Mouse (Mus musculus): ENCODE measurements around the gene Zfp287. TPM values are rescaled to one million over a fixed set of nuclear protein-coding genes. Genes with fewer than 3 reads are reported as not detected.

Gene Zfp287
- polyA plus RNA-seq, 1 experiment from 2014 or later: 22.5 TPM

- Histone ChIP-seq H3K9ac (ENCODE audit: low read depth, low read length) (no peak overlapping the region), H3K4me3 (ENCODE audit: low read depth, low read length) (no peak overlapping the region), H3K36me3 (ENCODE audit: control insufficient read depth, insufficient read depth, low read length) (no peaks in the 10 kb centered on the region), H3K9me3 (replicated peaks; ENCODE audit: control insufficient read depth, low read length, poor library complexity, severe bottlenecking) (no peaks in the 10 kb centered on the region), H3K27me3 (ENCODE audit: control insufficient read depth, insufficient read depth, low read depth, low read length) (no peaks in the 10 kb centered on the region), H3K27ac (ENCODE audit: low read length) (no peak overlapping the region), H3K4me1 (ENCODE audit: control insufficient read depth, insufficient read depth, low read length) (peaks cover 4% of the 10 kb centered on the region; the same call in 1 of the 2 replicates), H3K4me2 (ENCODE audit: low read length) (no peak overlapping the region)
- WGBS: 87% methylated on average over 4 of the region's 4 CpGs
- no peak for ATAC-seq
Observed at GRCm38 (mm10) chr11:62679954-62680353, 51.8 kb downstream of the Zfp287 start.

GRCm38 (mm10) chr11:62678778-62679354 lies 52.8 kb downstream of the Zfp287 start:
- H3K27ac ChIP-seq (ENCODE audit: low read length): no peak overlapping the region
- no peaks in the 10 kb centered on the region for H3K9me3 ChIP-seq (replicated peaks; ENCODE audit: control insufficient read depth, low read length, poor library complexity, severe bottlenecking)
- WGBS: 95% methylated on average over 7 of the region's 7 CpGs
- no peak overlapping the region for H3K4me3 ChIP-seq (ENCODE audit: low read depth, low read length)
- no peaks in the 10 kb centered on the region for H3K36me3 ChIP-seq (ENCODE audit: control insufficient read depth, insufficient read depth, low read length)
- H3K9ac ChIP-seq (ENCODE audit: low read depth, low read length): no peak overlapping the region
- H3K27me3 ChIP-seq (ENCODE audit: control insufficient read depth, insufficient read depth, low read depth, low read length): no peaks in the 10 kb centered on the region
- peaks cover 4% of the 10 kb centered on the region; the same call in 1 of the 2 replicates for H3K4me1 ChIP-seq (ENCODE audit: control insufficient read depth, insufficient read depth, low read length)
- no peak for ATAC-seq
- H3K4me2 ChIP-seq (ENCODE audit: low read length): no peak overlapping the region

- no peak overlapping the region for H3K27ac ChIP-seq (ENCODE audit: low read length)
- ATAC-seq: no peak
Observed at GRCm38 (mm10) chr11:62676290-62676596, 55.5 kb downstream of the Zfp287 start.

GRCm38 (mm10) chr11:62675480-62676289 lies 56.0 kb downstream of the Zfp287 start:
- ATAC-seq: peak; percentile 94
- Histone ChIP-seq H3K4me1 (ENCODE audit: control insufficient read depth, insufficient read depth, low read length) (peaks cover 4% of the 10 kb centered on the region; the same call in 1 of the 2 replicates), H3K9ac (ENCODE audit: low read depth, low read length) (no peak overlapping the region; the same call in 1 of the 2 replicates), H3K4me3 (ENCODE audit: low read depth, low read length) (no peak overlapping the region), H3K27me3 (ENCODE audit: control insufficient read depth, insufficient read depth, low read depth, low read length) (no peaks in the 10 kb centered on the region), H3K9me3 (replicated peaks; ENCODE audit: control insufficient read depth, low read length, poor library complexity, severe bottlenecking) (no peaks in the 10 kb centered on the region), H3K36me3 (ENCODE audit: control insufficient read depth, insufficient read depth, low read length) (no peaks in the 10 kb centered on the region), H3K4me2 (ENCODE audit: low read length) (peak overlapping the region; percentile 48), H3K27ac (ENCODE audit: low read length) (no peak overlapping the region)
- WGBS: 15% methylated on average over 17 of the region's 17 CpGs

More at GRCm38 (mm10) chr11:62676290-62676596, 55.5 kb downstream of the Zfp287 start:
- WGBS: 86% methylated on average over 4 of the region's 4 CpGs
- Histone ChIP-seq H3K9ac (ENCODE audit: low read depth, low read length) (no peak overlapping the region), H3K36me3 (ENCODE audit: control insufficient read depth, insufficient read depth, low read length) (no peaks in the 10 kb centered on the region), H3K4me1 (ENCODE audit: control insufficient read depth, insufficient read depth, low read length) (peaks cover 4% of the 10 kb centered on the region; the same call in 1 of the 2 replicates), H3K4me3 (ENCODE audit: low read depth, low read length) (no peak overlapping the region), H3K9me3 (replicated peaks; ENCODE audit: control insufficient read depth, low read length, poor library complexity, severe bottlenecking) (no peaks in the 10 kb centered on the region), H3K27me3 (ENCODE audit: control insufficient read depth, insufficient read depth, low read depth, low read length) (no peaks in the 10 kb centered on the region), H3K4me2 (ENCODE audit: low read length) (no peak overlapping the region)

GRCm38 (mm10) chr11:62670006-62670405 lies 61.7 kb downstream of the Zfp287 start:
- no peak overlapping the region for H3K27ac ChIP-seq (ENCODE audit: low read length)
- H3K4me2 ChIP-seq (ENCODE audit: low read length): no peak overlapping the region
- H3K9ac ChIP-seq (ENCODE audit: low read depth, low read length): no peak overlapping the region
- WGBS: 80% methylated on average over 6 of the region's 6 CpGs
- ATAC-seq: no peak
- H3K9me3 ChIP-seq (replicated peaks; ENCODE audit: control insufficient read depth, low read length, poor library complexity, severe bottlenecking): no peaks in the 10 kb centered on the region
- no peaks in the 10 kb centered on the region for H3K4me1 ChIP-seq (ENCODE audit: control insufficient read depth, insufficient read depth, low read length)
- H3K36me3 ChIP-seq (ENCODE audit: control insufficient read depth, insufficient read depth, low read length): no peaks in the 10 kb centered on the region
- no peak overlapping the region for H3K4me3 ChIP-seq (ENCODE audit: low read depth, low read length)
- no peaks in the 10 kb centered on the region for H3K27me3 ChIP-seq (ENCODE audit: control insufficient read depth, insufficient read depth, low read depth, low read length)

- no peaks in the 10 kb centered on the region for H3K27me3 ChIP-seq (ENCODE audit: control insufficient read depth, insufficient read depth, low read depth, low read length)
- 54% methylated on average over 12 of the region's 12 CpGs for WGBS
- H3K36me3 ChIP-seq (ENCODE audit: control insufficient read depth, insufficient read depth, low read length): no peaks in the 10 kb centered on the region
- H3K4me2 ChIP-seq (ENCODE audit: low read length): no peak overlapping the region
- no peak overlapping the region for H3K4me3 ChIP-seq (ENCODE audit: low read depth, low read length)
- no peaks in the 10 kb centered on the region for H3K4me1 ChIP-seq (ENCODE audit: control insufficient read depth, insufficient read depth, low read length)
- no peak overlapping the region for H3K27ac ChIP-seq (ENCODE audit: low read length)
- ATAC-seq: no peak
- no peak overlapping the region for H3K9ac ChIP-seq (ENCODE audit: low read depth, low read length)
- no peaks in the 10 kb centered on the region for H3K9me3 ChIP-seq (replicated peaks; ENCODE audit: control insufficient read depth, low read length, poor library complexity, severe bottlenecking)
Observed at GRCm38 (mm10) chr11:62669471-62669870, 62.2 kb downstream of the Zfp287 start.

- 92% methylated on average over 5 of the region's 5 CpGs for WGBS
- Histone ChIP-seq H3K4me2 (ENCODE audit: low read length) (no peak overlapping the region), H3K9me3 (replicated peaks; ENCODE audit: control insufficient read depth, low read length, poor library complexity, severe bottlenecking) (no peaks in the 10 kb centered on the region), H3K9ac (ENCODE audit: low read depth, low read length) (no peak overlapping the region), H3K4me3 (ENCODE audit: low read depth, low read length) (no peak overlapping the region), H3K27me3 (ENCODE audit: control insufficient read depth, insufficient read depth, low read depth, low read length) (no peaks in the 10 kb centered on the region), H3K27ac (ENCODE audit: low read length) (no peak overlapping the region), H3K4me1 (ENCODE audit: control insufficient read depth, insufficient read depth, low read length) (no peaks in the 10 kb centered on the region), H3K36me3 (ENCODE audit: control insufficient read depth, insufficient read depth, low read length) (no peaks in the 10 kb centered on the region)
- no peak for ATAC-seq
Observed at GRCm38 (mm10) chr11:62668986-62669385, 62.7 kb downstream of the Zfp287 start.

- H3K36me3 ChIP-seq (ENCODE audit: control insufficient read depth, insufficient read depth, low read length): no peaks in the 10 kb centered on the region
- WGBS: 95% methylated on average over 6 of the region's 6 CpGs
- ATAC-seq: no peak
Observed at GRCm38 (mm10) chr11:62664250-62664649, 67.5 kb downstream of the Zfp287 start.

GRCm38 (mm10) chr11:62660885-62661284 lies 70.8 kb downstream of the Zfp287 start:
- no peak overlapping the region for H3K4me3 ChIP-seq (ENCODE audit: low read depth, low read length)
- 59% methylated on average over 4 of the region's 4 CpGs for WGBS

More at GRCm38 (mm10) chr11:62664250-62664649, 67.5 kb downstream of the Zfp287 start:
- no peak overlapping the region for H3K27ac ChIP-seq (ENCODE audit: low read length)
- H3K9me3 ChIP-seq (replicated peaks; ENCODE audit: control insufficient read depth, low read length, poor library complexity, severe bottlenecking): no peaks in the 10 kb centered on the region
- H3K4me1 ChIP-seq (ENCODE audit: control insufficient read depth, insufficient read depth, low read length): no peaks in the 10 kb centered on the region
- no peak overlapping the region for H3K4me2 ChIP-seq (ENCODE audit: low read length)
- H3K9ac ChIP-seq (ENCODE audit: low read depth, low read length): no peak overlapping the region
- no peaks in the 10 kb centered on the region for H3K27me3 ChIP-seq (ENCODE audit: control insufficient read depth, insufficient read depth, low read depth, low read length)
- no peak overlapping the region for H3K4me3 ChIP-seq (ENCODE audit: low read depth, low read length)

More at GRCm38 (mm10) chr11:62660885-62661284, 70.8 kb downstream of the Zfp287 start:
- Histone ChIP-seq H3K27ac (ENCODE audit: low read length) (no peak overlapping the region), H3K9me3 (replicated peaks; ENCODE audit: control insufficient read depth, low read length, poor library complexity, severe bottlenecking) (no peaks in the 10 kb centered on the region), H3K27me3 (ENCODE audit: control insufficient read depth, insufficient read depth, low read depth, low read length) (no peaks in the 10 kb centered on the region), H3K9ac (ENCODE audit: low read depth, low read length) (no peak overlapping the region), H3K4me1 (ENCODE audit: control insufficient read depth, insufficient read depth, low read length) (no peaks in the 10 kb centered on the region), H3K4me2 (ENCODE audit: low read length) (no peak overlapping the region), H3K36me3 (ENCODE audit: control insufficient read depth, insufficient read depth, low read length) (no peaks in the 10 kb centered on the region)
- no peak for ATAC-seq

Measured in midbrain, embryonic 16.5 days (tissue).